In the genomic region with DNA sequence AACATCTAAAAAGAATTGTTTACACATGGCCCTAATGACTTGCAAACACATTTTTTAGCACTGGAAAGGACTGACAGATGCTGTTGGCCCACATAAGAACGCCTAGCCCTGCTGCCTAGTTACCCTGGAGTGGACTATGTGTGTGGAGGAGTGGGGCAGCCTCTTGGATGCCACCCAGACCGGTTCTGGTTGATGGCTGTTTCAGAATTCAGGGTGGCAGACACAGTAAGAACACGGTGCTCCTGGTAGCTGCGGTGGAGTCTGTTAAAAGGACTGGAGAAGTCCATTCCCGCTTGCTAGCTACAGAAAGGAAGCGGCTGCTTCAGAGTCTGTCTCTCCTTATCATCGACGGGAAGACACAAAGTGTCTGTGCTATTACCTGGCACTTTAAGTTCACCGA, we compare ENCODE assay signal across 14 mouse cellular contexts. TPM values are rescaled to one million over a fixed set of nuclear protein-coding genes. Genes with fewer than 3 reads are reported as not detected.
DNase-seq lines count a peak whose midpoint lies in the region; ATAC-seq and TF ChIP-seq lines count a peak whose summit lies in the region.
"Had no signal": no experiment of that assay in that cellular context is flagged by ENCODE, and none has a peak within 500 bp of the region (broad histone marks: within the 10 kb centered on the region; RNA-seq: fewer than 3 reads in every experiment).

No protein-coding gene starts in this region.

- DNase-seq in heart, embryonic 10.5 days (ENCODE audit: low spot score), result peak; percentile 58
- no peak for DNase-seq in heart, postnatal 36 days
- no peak for DNase-seq in stomach, postnatal 0 days (ENCODE audit: low spot score)
- DNase-seq in left cerebral cortex, postnatal 4 days, result peak; percentile 49
- peak; percentile 73 for DNase-seq in testis, postnatal 14 days (ENCODE audit: low spot score)
- DNase-seq in gastrocnemius, postnatal 10 days, result no peak
- no peak for DNase-seq in embryo, embryonic 10 days (ENCODE audit: low spot score)
- DNase-seq: liver; thymus, postnatal 36 days had no signal

- no peak overlapping the region for H3K4me3 ChIP-seq in heart, embryonic 10.5 days
- H3K4me3 ChIP-seq in stomach, embryonic 16.5 days (replicated peaks; ENCODE audit: low read length), result no peak overlapping the region
- H3K4me3 ChIP-seq in stomach, postnatal 0 days (ENCODE audit: low read depth, low read length), result no peak overlapping the region
- H3K4me3 ChIP-seq: embryonic facial prominence, embryonic 15.5 days; kidney, embryonic 15.5 days had no signal

- H3K9ac ChIP-seq in stomach, embryonic 16.5 days (ENCODE audit: low read length), result 0 out of 2 replicates have a peak overlapping the region, but pooled peaks have one; percentile 4
- no peak overlapping the region for H3K9ac ChIP-seq in stomach, postnatal 0 days (ENCODE audit: low read length)
- H3K9ac ChIP-seq: embryonic facial prominence, embryonic 15.5 days; kidney, embryonic 15.5 days had no signal

- no peak for TF ChIP-seq CTCF in stomach, postnatal 0 days (IDR thresholded peaks at IDR 0.05; ENCODE audit: low read depth)

- peaks cover 9% of the 10 kb centered on the region for H3K4me1 ChIP-seq in heart, embryonic 10.5 days
- H3K4me1 ChIP-seq in stomach, embryonic 16.5 days (ENCODE audit: control insufficient read depth, insufficient read depth, low read length), result no peaks in the 10 kb centered on the region
- no peaks in the 10 kb centered on the region for H3K4me1 ChIP-seq in stomach, postnatal 0 days (replicated peaks; ENCODE audit: control insufficient read depth, insufficient read depth)
- H3K4me1 ChIP-seq: embryonic facial prominence, embryonic 15.5 days; kidney, embryonic 15.5 days had no signal

- intact Hi-C loops in heart, postnatal 36 days (cut with DNase I), result loop anchor here (5.0 to 10.0 kb wide), 2 partner anchors 46 to 92 kb away; no protein-coding TSS in a partner anchor
- intact Hi-C loops in left cerebral cortex, postnatal 4 days (cut with DNase I), result loop anchor here (10.0 kb wide), 1 partner anchor 176 kb away; no protein-coding TSS in a partner anchor

- 73% methylated on average over 9 of the region's 9 CpGs for WGBS in heart, embryonic 10.5 days
- 76% methylated on average over 9 of the region's 9 CpGs for WGBS in stomach, embryonic 16.5 days
- 72% methylated on average over 9 of the region's 9 CpGs for WGBS in stomach, postnatal 0 days

- no peaks in the 10 kb centered on the region for H3K9me3 ChIP-seq in heart, embryonic 10.5 days
- H3K9me3 ChIP-seq in stomach, embryonic 16.5 days (replicated peaks; ENCODE audit: control insufficient read depth, low read length), result no peaks in the 10 kb centered on the region
- H3K9me3 ChIP-seq in stomach, postnatal 0 days (ENCODE audit: control insufficient read depth, low read length), result no peaks in the 10 kb centered on the region
- H3K9me3 ChIP-seq: embryonic facial prominence, embryonic 15.5 days; kidney, embryonic 15.5 days had no signal

- no peak for ATAC-seq in stomach, embryonic 16.5 days (ENCODE audit: insufficient read depth, low FRiP score)
- no peak for ATAC-seq in stomach, postnatal 0 days (ENCODE audit: low FRiP score, low TSS enrichment)

- H3K4me2 ChIP-seq in stomach, embryonic 16.5 days (ENCODE audit: low read depth, low read length), result no peak overlapping the region
- H3K4me2 ChIP-seq in stomach, postnatal 0 days (replicated peaks; ENCODE audit: low read depth), result no peak overlapping the region
- H3K4me2 ChIP-seq: embryonic facial prominence, embryonic 15.5 days; heart, embryonic 11.5 days; kidney, embryonic 15.5 days had no signal

- H3K27ac ChIP-seq in heart, embryonic 10.5 days, result no peak overlapping the region
- no peak overlapping the region for H3K27ac ChIP-seq in stomach, embryonic 16.5 days (ENCODE audit: low read length)
- no peak overlapping the region for H3K27ac ChIP-seq in stomach, postnatal 0 days (replicated peaks)
- H3K27ac ChIP-seq: embryonic facial prominence, embryonic 15.5 days; kidney, embryonic 15.5 days had no signal

- H3K27me3 ChIP-seq in heart, embryonic 10.5 days (ENCODE audit: insufficient read depth, poor library complexity, severe bottlenecking), result no peaks in the 10 kb centered on the region
- H3K27me3 ChIP-seq in stomach, embryonic 16.5 days (ENCODE audit: control insufficient read depth, insufficient read depth, low read length), result no peaks in the 10 kb centered on the region
- H3K27me3 ChIP-seq in stomach, postnatal 0 days (ENCODE audit: control insufficient read depth, insufficient read depth, low read length), result no peaks in the 10 kb centered on the region
- H3K27me3 ChIP-seq: CH12.LX; embryonic facial prominence, embryonic 15.5 days; kidney, embryonic 15.5 days had no signal

- TF ChIP-seq EP300 in stomach, postnatal 0 days (optimal IDR thresholded peaks at IDR 0.05), result no peak

- H3K36me3 ChIP-seq in heart, embryonic 10.5 days, result peaks cover 20% of the 10 kb centered on the region; the same call in 1 of the 2 replicates
- no peaks in the 10 kb centered on the region for H3K36me3 ChIP-seq in stomach, embryonic 16.5 days (ENCODE audit: control insufficient read depth, insufficient read depth, low read length)
- H3K36me3 ChIP-seq in stomach, postnatal 0 days (ENCODE audit: control insufficient read depth, insufficient read depth, low read length), result peaks cover under 1% of the 10 kb centered on the region; the same call in 1 of the 2 replicates

RNA-seq across cellular contexts. Expression of a gene that starts 57.4 kb away (rescaled TPM):
- 9.5 and 10.0 TPM in 2 replicates for polyA plus RNA-seq in heart, embryonic 10.5 days (2016; fragmentation: Nextera tagmentation; extraction: Ambion mirVana)
- total RNA-seq in heart, postnatal 36 days (2021), result 1 to 10 TPM; 8.6 to 9.3 TPM
- 4.3 and 5.2 TPM in 2 replicates for polyA plus RNA-seq in stomach, embryonic 16.5 days (2015; fragmentation: Nextera tagmentation; extraction: Ambion mirVana)
- 4.4 and 4.5 TPM in 2 replicates for polyA plus RNA-seq in stomach, postnatal 0 days (2015; fragmentation: Nextera tagmentation; extraction: Ambion mirVana)
- 10 to 100 TPM; 67.0 to 69.6 TPM for total RNA-seq in left cerebral cortex, postnatal 4 days (2021)
- total RNA-seq in gastrocnemius, postnatal 10 days (2021), result 10 to 100 TPM in 1 of 2 experiments, 1 to 10 TPM in 1; 7.4 to 11.2 TPM

Comparison
In these comparisons a context has a peak if more than half of its experiments do, and no peak if none do; other contexts are left out.
1. DNase-seq: peak in heart, embryonic 10.5 days (single experiment), left cerebral cortex, postnatal 4 days (single experiment) and testis, postnatal 14 days (single experiment); none in heart, postnatal 36 days (0 of 2), stomach, postnatal 0 days (single experiment), gastrocnemius, postnatal 10 days (single experiment) and embryo, embryonic 10 days (single experiment).
2. RNA of a gene that starts 57.4 kb away (total RNA-seq): 67.0 to 69.6 TPM in left cerebral cortex, postnatal 4 days; 7.4 to 11.2 TPM in gastrocnemius, postnatal 10 days and 8.6 to 9.3 TPM in heart, postnatal 36 days; every median in the first group is over 4 times any median in the second.